Mouse (Mus musculus) hindbrain, embryonic 11.5 days (tissue): ENCODE measurements at regions not wholly inside any gene's neighbourhood (a gene's known extent, or its start where the extent isn't known, plus 50 kb on each side); places are given as distances from the start of the nearest gene placed in this dataset.
A peak's percentile ranks its signal among the peaks of the same experiment; 100 is the strongest.

Source experiments
- ATAC-seq: fragments of 200-750 bp; cut with Nextera tagmentation; 2 replicates; pipeline ENCODE4 v1.8.0; 2017; ENCODE audit warnings: mild to moderate bottlenecking, moderate TSS enrichment, moderate library complexity; ENCODE audit not compliant: low FRiP score
- DNase-seq: peaks from one replicate; pipeline ENCODE4 v3.0.0-alpha.2; 2015; ENCODE audit warnings: low spot score
- H3K27ac ChIP-seq: fragments of 300-500 bp; sonication (generic); 2 replicates; pipeline ENCODE4 v1.5.1; 2014; ENCODE audit warnings: mild to moderate bottlenecking, low read depth, low read length
- H3K27me3 ChIP-seq: fragments of 300-500 bp; sonication (generic); 2 replicates; pipeline ENCODE4 v1.6.1; 2014; ENCODE audit warnings: mild to moderate bottlenecking, low read length, moderate library complexity, mixed read lengths; ENCODE audit not compliant: control insufficient read depth, insufficient read depth
- H3K36me3 ChIP-seq: fragments of 300-500 bp; sonication (generic); 2 replicates; pipeline ENCODE4 v1.6.1; 2014; ENCODE audit warnings: mild to moderate bottlenecking, low read length, moderate library complexity, mixed read lengths; ENCODE audit not compliant: control insufficient read depth, insufficient read depth
- H3K4me1 ChIP-seq: fragments of 300-500 bp; sonication (generic); replicated peaks from 2 replicates; pipeline ENCODE4 v1.6.1; 2014; ENCODE audit warnings: low read length, mixed read lengths; ENCODE audit not compliant: control insufficient read depth, insufficient read depth
- H3K4me2 ChIP-seq: fragments of 300-500 bp; sonication (generic); replicated peaks from 2 replicates; pipeline ENCODE4 v1.6.1; 2014; ENCODE audit warnings: mild to moderate bottlenecking, low read depth, low read length
- H3K4me3 ChIP-seq: fragments of 300-500 bp; sonication (generic); 2 replicates; pipeline ENCODE4 v1.5.1; 2014; ENCODE audit warnings: low read depth, low read length
- H3K9ac ChIP-seq: fragments of 300-500 bp; sonication (generic); 2 replicates; pipeline ENCODE4 v1.6.1; 2014; ENCODE audit warnings: low read depth, low read length
- H3K9me3 ChIP-seq: fragments of 300-500 bp; sonication (generic); 2 replicates; pipeline ENCODE4 v1.6.1; 2016; ENCODE audit warnings: low read length; ENCODE audit not compliant: control insufficient read depth
- WGBS: fragments of 180-500 bp; shearing (Covaris S2); extraction: QIAGEN DNeasy Blood & Tissue Kit; methylation state at CpG from one replicate; pipeline ENCODE4 v1.1.7; 2014; 5-methylcytosine and 5-hydroxymethylcytosine counted together

- no peaks in the 10 kb centered on the region for H3K36me3 ChIP-seq
- no peaks in the 10 kb centered on the region for H3K9me3 ChIP-seq
- no peak overlapping the region for H3K4me2 ChIP-seq
- H3K4me1 ChIP-seq, result peaks cover 2% of the 10 kb centered on the region; the same call in 1 of the 2 replicates
- DNase-seq (peak; percentile 28), ATAC-seq (peak; percentile 56; the same call in 1 of the 2 replicates)
- 46% methylated on average over 10 of the region's 10 CpGs for WGBS
- no peak overlapping the region for H3K9ac ChIP-seq
- no peak overlapping the region for H3K27ac ChIP-seq
- no peak overlapping the region for H3K4me3 ChIP-seq
- no peaks in the 10 kb centered on the region for H3K27me3 ChIP-seq
Observed at GRCm38 (mm10) chr1:193859257-193860125, 489.4 kb upstream of the Camk1g start.

- WGBS, result 64% methylated on average over 5 of the region's 5 CpGs
- Histone ChIP-seq H3K4me3 (no peak overlapping the region), H3K4me1 (no peaks in the 10 kb centered on the region), H3K27ac (no peak overlapping the region), H3K9me3 (no peaks in the 10 kb centered on the region), H3K36me3 (no peaks in the 10 kb centered on the region), H3K4me2 (no peak overlapping the region), H3K9ac (no peak overlapping the region), H3K27me3 (no peaks in the 10 kb centered on the region)
- no peak for DNase-seq
- ATAC-seq, result no peak
Observed at GRCm38 (mm10) chr1:193847922-193848321, 477.8 kb upstream of the Camk1g start.

GRCm38 (mm10) chr1:193844868-193845267, 474.8 kb upstream of the Camk1g start:
- Histone ChIP-seq H3K27me3 (no peaks in the 10 kb centered on the region), H3K4me1 (no peaks in the 10 kb centered on the region), H3K9me3 (no peaks in the 10 kb centered on the region), H3K36me3 (no peaks in the 10 kb centered on the region), H3K27ac (no peak overlapping the region), H3K4me3 (no peak overlapping the region), H3K9ac (no peak overlapping the region), H3K4me2 (no peak overlapping the region)
- no peak for DNase-seq
- ATAC-seq, result no peak

- Histone ChIP-seq H3K4me3 (no peak overlapping the region), H3K9me3 (no peaks in the 10 kb centered on the region), H3K9ac (no peak overlapping the region), H3K36me3 (no peaks in the 10 kb centered on the region), H3K4me1 (no peaks in the 10 kb centered on the region), H3K4me2 (no peak overlapping the region), H3K27me3 (no peaks in the 10 kb centered on the region), H3K27ac (no peak overlapping the region)
- no peak for DNase-seq
- ATAC-seq, result no peak
- WGBS, result 85% methylated on average over 1 of the region's 1 CpGs
Observed at GRCm38 (mm10) chr1:193844461-193844860, 474.4 kb upstream of the Camk1g start.

- 79% methylated on average over 3 of the region's 3 CpGs for WGBS
- ATAC-seq (no peak), DNase-seq (no peak)
- Histone ChIP-seq H3K9me3 (no peaks in the 10 kb centered on the region), H3K36me3 (no peaks in the 10 kb centered on the region), H3K4me1 (no peaks in the 10 kb centered on the region), H3K27ac (no peak overlapping the region), H3K9ac (no peak overlapping the region), H3K4me3 (no peak overlapping the region), H3K27me3 (no peaks in the 10 kb centered on the region), H3K4me2 (no peak overlapping the region)
Observed at GRCm38 (mm10) chr1:193800998-193801397, 430.9 kb upstream of the Camk1g start.

- Histone ChIP-seq H3K4me1 (no peaks in the 10 kb centered on the region), H3K27ac (no peak overlapping the region), H3K4me3 (no peak overlapping the region), H3K4me2 (no peak overlapping the region), H3K9me3 (no peaks in the 10 kb centered on the region), H3K27me3 (no peaks in the 10 kb centered on the region), H3K9ac (no peak overlapping the region), H3K36me3 (no peaks in the 10 kb centered on the region)
- ATAC-seq, result no peak
- 58% methylated on average over 2 of the region's 2 CpGs for WGBS
- no peak for DNase-seq
Observed at GRCm38 (mm10) chr1:193790579-193790978, 420.5 kb upstream of the Camk1g start.

- no peaks in the 10 kb centered on the region for H3K4me1 ChIP-seq
- H3K9me3 ChIP-seq, result no peaks in the 10 kb centered on the region
- WGBS, result 93% methylated on average over 2 of the region's 2 CpGs
- no peaks in the 10 kb centered on the region for H3K36me3 ChIP-seq
- no peaks in the 10 kb centered on the region for H3K27me3 ChIP-seq
- H3K4me2 ChIP-seq, result no peak overlapping the region
- no peak overlapping the region for H3K4me3 ChIP-seq
- H3K9ac ChIP-seq, result no peak overlapping the region
- DNase-seq, result no peak
- ATAC-seq, result no peak
- no peak overlapping the region for H3K27ac ChIP-seq
Observed at GRCm38 (mm10) chr1:193788496-193788895, 418.4 kb upstream of the Camk1g start.

- Histone ChIP-seq H3K36me3 (no peaks in the 10 kb centered on the region), H3K4me3 (no peak overlapping the region), H3K9me3 (no peaks in the 10 kb centered on the region), H3K27ac (no peak overlapping the region), H3K27me3 (no peaks in the 10 kb centered on the region), H3K4me1 (no peaks in the 10 kb centered on the region), H3K4me2 (no peak overlapping the region), H3K9ac (no peak overlapping the region)
- DNase-seq (no peak), ATAC-seq (no peak)
- WGBS, result 45% methylated on average over 1 of the region's 1 CpGs
Observed at GRCm38 (mm10) chr1:193787417-193787816, 417.3 kb upstream of the Camk1g start.

- H3K4me2 ChIP-seq, result no peak overlapping the region
- DNase-seq (no peak), ATAC-seq (no peak)
- H3K9ac ChIP-seq, result no peak overlapping the region
- no peak overlapping the region for H3K27ac ChIP-seq
- WGBS, result 73% methylated on average over 1 of the region's 1 CpGs
- no peaks in the 10 kb centered on the region for H3K27me3 ChIP-seq
- H3K36me3 ChIP-seq, result no peaks in the 10 kb centered on the region
- H3K9me3 ChIP-seq, result no peaks in the 10 kb centered on the region
- no peak overlapping the region for H3K4me3 ChIP-seq
- no peaks in the 10 kb centered on the region for H3K4me1 ChIP-seq
Observed at GRCm38 (mm10) chr1:193784966-193785365, 414.9 kb upstream of the Camk1g start.
